Mouse (Mus musculus) kidney, postnatal 25 days (tissue): ENCODE results near the gene Mcm7.
"Not testable (repeated sequence)": the region's sequence is repeated elsewhere in the genome, so short reads cannot be mapped to it uniquely, and the experiment has no call there.

Source experiments
- DNase-seq, 2 experiments: peaks; one replicate each; pipeline ENCODE4 v3.0.0; 2021; ENCODE audit warnings: mixed read lengths in 2 of 2

Gene Mcm7

DNA sequence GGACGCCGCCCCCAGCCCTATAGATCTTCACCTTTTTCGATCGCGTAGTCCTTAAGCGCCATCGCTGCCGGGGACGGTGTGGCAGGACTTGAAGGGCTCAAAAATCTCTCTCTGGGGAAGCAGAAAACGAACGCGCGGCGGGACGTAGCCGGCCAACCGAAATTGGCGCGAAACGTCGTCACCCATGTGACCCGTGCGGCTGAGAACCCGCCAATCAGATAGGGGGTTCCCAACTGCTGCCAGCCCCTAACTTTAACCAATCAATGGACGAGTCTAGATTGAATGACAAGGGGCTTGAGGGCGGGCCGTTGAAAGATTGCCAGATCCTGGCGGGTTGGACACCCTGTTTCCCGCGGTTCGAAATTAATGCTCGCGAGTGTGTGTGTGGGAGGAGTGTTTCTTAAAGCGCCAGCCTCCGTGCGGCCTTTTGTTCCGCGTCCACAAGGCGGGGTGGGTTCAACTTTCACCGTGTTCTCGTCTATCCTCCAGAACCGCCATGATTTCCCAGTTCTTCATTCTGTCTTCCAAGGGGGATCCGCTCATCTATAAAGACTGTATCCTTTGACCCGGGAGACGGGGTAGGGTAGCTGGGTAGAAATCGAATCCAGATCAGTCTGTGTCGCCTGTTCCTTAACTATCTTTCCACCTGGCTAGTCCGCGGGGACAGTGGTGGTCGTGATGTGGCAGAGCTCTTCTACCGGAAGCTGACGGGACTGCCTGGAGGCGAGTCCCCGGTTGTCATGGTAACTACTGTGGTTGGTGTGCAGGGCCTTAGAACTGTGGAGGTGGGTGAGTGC, at the start of gene Mcm7, which contains the start of gene Ap4m1:
Gene Mcm7 (minus strand): TSS at position 728 of the 797 bp plus-strand sequence.
Gene Ap4m1 (plus strand): TSS at position 308 of the 797 bp plus-strand sequence.
- peak; percentile 99 for DNase-seq

- DNase-seq, result no peak
Measured at GRCm38 (mm10) chr5:138219864-138220263, 47.6 kb upstream of the Mcm7 start.

- not testable (repeated sequence) for DNase-seq
Measured at GRCm38 (mm10) chr5:138216632-138217031, 44.4 kb upstream of the Mcm7 start.

DNA sequence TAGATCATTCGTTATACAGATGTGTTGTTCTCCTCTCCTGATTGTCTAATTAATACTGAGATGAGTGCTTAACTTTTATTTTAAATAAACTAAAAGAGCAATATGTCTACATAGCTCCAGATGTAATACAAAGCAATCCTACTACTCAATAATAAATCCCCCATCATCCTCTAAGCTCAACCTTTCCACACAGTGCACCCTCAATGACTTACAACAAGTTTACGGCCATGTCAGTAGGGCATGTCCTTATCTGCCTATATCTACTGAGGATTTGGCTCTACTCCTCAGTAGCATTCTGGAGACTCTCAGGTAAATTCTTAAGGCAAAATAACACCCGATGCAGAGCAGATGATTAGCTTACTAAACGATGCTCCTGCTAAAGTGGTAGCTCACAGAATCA, 35.7 kb upstream of the Mcm7 start:
- DNase-seq, result no peak

GRCm38 (mm10) chr5:138207253-138207652, 35.0 kb upstream of the Mcm7 start:
- DNase-seq, result peak in 1 of 2 experiments; percentile 28

DNA sequence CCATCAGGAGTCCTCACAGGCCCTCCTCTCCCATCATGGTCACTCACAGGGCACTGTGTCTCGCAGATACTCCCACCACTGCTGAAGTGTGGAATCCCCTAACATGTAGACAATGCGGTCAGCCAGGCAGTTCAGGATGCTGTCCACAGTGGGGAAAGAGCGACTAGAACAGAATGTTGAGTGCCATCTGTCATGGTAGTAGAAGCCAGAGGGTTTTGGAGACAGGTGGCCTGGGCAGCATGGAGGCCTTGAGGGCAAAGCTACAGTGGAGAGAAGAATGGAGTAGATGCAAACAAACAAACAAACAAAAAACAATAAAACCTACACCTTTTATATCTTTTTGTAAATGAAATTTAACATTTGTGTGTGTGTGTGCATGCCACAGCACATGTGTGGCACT, 29.9 kb upstream of the Mcm7 start:
- no peak for DNase-seq

DNA sequence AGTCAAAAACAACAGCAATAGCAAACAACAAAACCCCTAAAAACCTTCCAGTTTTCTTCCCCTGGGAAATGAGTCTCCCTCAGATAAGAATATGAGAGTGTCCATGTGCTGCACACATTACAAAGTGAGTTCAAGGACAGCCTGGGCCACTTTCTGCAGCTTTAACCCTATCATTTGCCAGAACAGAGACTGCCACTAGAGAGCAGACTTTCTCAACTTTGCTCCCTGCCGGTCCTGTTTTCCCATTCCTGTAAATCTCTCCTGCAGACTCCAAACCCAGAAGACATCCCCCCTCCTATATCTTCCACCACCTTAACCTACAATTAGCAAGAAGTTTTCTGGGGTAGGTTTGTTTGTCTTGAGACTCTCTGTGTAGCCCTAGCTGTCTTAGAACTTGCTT, 27.4 kb upstream of the Mcm7 start:
- DNase-seq, result peak in 1 of 2 experiments; percentile 24

DNA sequence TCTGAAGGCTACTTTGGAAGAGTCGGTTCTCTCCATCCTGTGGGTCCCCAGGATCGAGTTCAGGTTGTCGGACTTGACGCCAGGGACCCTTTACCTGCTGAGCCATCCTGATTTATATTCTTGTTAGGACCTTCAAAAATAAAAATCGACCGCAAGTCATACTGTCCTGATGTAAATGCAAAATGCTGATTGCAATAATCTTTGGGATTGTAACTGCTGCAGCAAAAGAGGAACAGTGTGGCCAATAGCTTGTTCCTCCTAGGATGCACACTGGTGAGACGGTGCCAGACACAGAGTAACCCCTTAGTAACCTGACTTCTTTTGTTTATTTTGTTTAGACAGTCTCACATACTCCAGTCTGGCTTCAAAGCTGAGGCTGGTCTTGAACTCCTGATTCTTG, 23.2 kb upstream of the Mcm7 start:
- DNase-seq, result no peak

DNA sequence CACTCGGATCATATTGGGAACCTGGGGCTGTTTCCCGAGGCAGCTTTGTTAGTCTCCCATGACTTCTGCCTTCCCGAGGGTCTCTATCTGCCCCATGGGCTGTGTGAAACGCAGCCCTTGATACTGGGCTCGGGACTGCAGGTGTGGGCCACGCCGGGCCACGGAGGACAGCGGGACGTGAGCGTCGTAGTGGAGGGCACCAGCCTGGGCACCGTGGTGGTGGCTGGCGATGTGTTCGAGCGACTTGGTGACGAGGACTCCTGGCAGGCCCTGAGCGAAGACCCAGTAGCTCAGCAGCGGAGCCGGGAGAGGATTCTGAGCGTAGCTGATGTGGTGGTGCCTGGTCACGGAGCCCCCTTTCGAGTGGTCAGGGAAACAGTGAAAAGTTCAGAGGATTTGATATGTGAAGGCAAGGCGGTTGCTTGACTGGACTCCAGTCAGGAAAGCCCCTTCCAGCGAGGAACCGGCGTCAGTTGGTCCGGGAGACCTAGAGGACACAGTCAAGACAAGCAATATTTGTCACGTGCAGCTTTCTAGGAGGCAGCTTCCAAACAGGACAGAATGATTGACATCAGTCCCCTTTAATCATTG, 22.6 kb upstream of the Mcm7 start:
- peak; percentile 17 to 55 for DNase-seq

DNA sequence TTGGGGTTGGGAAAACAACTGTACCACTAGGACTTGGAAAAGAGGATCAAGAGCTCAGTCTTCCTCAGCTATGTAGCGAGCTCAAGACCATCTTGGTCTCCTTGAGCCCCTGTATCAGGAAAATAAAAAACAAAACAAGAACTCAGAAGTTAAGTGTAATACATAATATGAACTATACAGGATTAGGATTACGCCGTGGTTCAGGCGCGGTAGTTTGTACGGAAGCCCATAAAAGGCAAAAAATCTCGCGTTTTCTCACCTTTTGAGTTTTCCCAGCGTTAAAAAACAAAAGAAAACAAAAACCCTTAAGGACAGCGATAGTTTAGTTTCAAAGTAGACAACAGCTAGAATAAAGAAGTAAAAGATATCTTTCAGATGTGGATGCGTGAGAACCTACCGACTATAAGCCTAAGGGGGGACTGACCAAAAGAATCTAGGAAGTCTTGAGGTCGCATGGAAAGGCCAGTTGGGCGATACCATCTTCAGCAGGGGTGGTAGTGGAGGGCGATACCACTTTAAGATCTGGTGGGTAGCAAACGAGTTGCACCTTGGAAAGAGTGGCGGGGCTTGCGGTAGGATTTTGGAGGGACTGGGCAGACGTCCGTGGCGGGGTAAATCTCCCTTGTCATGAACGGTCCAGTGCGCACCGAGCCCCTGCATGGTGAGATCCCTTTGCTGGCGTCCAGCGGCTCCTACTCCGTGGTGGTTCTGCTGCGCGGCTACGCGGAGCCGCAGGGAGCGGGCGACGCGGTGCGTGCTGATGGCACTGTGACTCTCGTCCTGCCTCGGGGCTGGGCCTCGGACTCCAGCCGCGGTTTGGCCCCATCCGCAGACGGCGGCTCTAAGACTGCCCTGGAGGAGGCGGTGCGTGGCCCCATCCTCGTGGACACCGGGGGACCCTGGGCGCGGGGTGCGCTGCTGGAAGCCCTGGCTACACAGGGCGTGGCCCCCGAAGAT, 21.8 kb upstream of the Mcm7 start, which contains the start of gene Mblac1:
Gene Mblac1 (plus strand): TSS at position 544 of the 957 bp plus-strand sequence.
- peak; percentile 89 to 90 for DNase-seq

DNA sequence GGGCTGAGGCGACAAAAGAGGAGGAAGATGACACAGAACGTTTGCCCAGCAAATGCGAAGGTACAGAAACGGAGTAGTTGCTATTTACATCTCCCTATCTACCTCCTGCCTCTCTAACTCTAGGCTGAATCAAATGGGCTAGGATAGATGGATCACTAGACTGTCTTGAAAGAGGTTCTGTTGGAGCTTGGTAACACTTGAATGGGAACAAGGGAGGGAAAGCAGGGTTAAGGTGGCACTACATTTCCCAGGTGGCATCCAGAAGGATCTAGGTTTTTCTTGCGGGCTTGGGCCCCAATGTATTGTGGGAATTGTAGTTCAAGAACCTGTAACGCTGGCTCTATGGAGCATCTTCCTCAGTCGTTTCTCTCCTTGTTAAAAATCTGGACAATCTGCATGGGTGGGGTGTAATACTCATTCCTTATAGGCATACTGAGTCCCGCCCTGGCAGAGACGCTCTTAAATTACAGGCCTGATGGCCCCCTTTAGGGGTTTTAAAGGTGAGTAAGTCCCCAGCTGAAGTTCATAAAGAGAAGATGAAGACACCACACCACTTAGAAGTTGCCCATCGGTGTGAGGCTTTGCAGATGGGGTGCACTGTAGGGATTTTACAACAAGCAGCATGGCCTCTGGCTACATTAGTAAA, 15.6 kb upstream of the Mcm7 start:
- peak; percentile 78 to 84 for DNase-seq

DNA sequence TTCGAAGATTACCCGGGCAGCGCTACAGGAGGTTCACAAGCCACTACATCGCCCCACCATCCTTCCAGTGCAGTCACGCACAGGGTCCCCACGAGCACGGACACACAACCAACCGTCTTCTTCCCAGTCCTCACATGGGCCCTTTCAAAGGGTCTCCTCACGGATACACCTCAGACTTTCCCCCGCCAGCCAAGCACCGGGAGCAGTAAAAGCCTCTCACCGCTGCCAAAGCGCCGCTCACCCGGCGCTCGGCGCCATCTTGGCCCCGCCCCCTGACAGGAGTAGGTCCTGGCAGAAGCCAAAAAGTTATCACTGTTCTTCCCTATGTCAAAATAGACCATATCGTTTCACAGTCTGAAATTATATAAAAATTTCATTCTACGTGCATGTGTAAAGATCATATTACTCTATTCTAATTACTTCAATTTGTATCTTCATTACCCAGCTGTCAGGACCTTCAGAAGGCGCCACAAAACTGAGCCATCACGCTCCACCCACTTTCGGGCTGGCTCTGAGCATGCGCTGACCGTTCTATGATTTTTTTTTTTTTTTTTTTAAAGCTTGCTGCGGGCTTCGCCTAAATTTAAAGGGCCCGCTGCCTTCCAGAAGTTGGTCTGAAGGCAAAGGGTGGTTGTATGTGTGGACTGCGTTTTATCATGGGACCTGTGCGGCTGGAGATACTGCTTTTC, 14.9 kb upstream of the Mcm7 start, which contains the start of the genes Taf6 and Cnpy4:
Gene Taf6 (minus strand): TSS at position 502 of the 689 bp plus-strand sequence.
Gene Cnpy4 (plus strand): TSS at position 536 of the 689 bp plus-strand sequence.
- peak; percentile 90 for DNase-seq

GRCm38 (mm10) chr5:138173217-138173616, 995 bp upstream of the Mcm7 start:
- no peak for DNase-seq

- peak; percentile 99 for DNase-seq
Measured at GRCm38 (mm10) chr5:138170936-138171561, 1.2 kb downstream of the Mcm7 start.

GRCm38 (mm10) chr5:138165594-138165993, 6.6 kb downstream of the Mcm7 start:
- DNase-seq, result no peak

GRCm38 (mm10) chr5:138163610-138164009, 8.6 kb downstream of the Mcm7 start:
- DNase-seq, result no peak

GRCm38 (mm10) chr5:138163046-138163445, 9.2 kb downstream of the Mcm7 start:
- DNase-seq, result no peak

DNA sequence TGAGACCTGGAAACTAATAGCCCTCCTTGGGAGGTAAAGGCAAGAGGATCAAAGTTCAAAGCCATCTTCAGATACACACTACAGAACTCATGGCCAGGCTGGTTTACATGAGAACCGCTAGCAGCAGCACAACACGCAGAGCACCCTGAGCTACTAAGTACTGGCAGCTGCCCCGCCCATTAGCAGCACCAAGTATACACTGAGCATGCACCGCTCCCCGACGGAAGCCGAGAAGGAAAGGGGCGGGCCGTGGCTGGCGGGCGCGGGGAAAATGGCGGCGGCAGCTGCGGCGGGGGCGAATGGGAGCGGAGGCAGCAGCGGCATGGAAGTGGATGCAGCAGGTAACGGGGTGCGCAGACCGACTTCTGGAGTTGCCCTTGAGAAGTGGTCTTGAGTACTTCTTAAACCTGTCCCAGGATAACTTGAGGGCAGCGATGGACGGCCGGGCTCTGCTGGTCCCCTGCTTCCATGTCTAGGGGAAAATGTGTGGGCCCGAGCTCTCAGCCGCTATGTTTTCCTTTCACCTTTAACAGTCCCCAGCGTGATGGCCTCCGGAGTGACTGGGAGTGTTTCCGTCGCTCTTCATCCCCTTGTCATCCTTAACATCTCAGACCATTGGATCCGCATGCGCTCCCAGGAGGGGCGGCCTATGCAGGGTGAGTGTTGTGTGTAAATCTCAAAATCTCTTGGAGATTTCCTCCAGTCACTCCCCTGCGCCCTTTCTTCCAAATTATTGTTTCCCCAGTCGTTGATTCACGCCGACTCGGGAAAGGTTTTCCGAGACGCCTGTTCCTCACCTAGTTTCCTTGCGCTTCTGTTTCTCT, 11.2 kb downstream of the Mcm7 start, which contains the start of gene Cops6:
Gene Cops6 (plus strand): TSS at position 230 of the 824 bp plus-strand sequence.
- DNase-seq, result peak; percentile 95 to 97

DNA sequence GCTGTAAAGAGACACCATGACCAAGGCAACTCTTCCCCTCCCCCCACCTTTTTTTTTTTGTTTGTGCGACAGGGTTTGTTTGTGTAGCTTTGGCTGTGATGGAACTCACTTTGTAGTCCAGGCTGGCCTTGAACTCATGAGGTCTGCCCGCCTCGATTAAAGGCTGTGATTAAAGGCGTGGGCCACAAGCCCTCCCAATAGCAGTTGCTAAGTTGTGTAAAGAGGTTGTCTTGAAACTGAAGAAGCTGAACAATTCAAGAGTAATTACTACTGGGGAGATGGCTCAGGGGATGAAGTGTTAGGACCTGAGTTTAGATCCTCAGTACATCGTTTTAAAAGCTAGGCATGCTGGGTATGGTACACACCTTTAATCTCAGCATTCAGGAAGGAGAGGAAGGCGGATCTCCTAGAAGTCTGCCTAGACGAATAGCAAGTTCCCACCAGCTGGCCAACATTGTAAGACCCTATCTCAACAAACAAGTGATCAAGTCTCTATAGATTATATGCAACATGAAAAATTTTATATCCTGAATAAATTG, 11.9 kb downstream of the Mcm7 start:
- DNase-seq, result no peak
